Mouse (Mus musculus): ENCODE measurements around the gene Krtap2-4. TPM values are rescaled to one million over a fixed set of nuclear protein-coding genes. Genes with fewer than 3 reads are reported as not detected.
"Not testable (repeated sequence)": the region's sequence is repeated elsewhere in the genome, so short reads cannot be mapped to it uniquely, and the experiment has no call there.

Krtap2-4 gene
- polyA plus RNA-seq, 1 experiment from 2014 or later, result not detected

DNA sequence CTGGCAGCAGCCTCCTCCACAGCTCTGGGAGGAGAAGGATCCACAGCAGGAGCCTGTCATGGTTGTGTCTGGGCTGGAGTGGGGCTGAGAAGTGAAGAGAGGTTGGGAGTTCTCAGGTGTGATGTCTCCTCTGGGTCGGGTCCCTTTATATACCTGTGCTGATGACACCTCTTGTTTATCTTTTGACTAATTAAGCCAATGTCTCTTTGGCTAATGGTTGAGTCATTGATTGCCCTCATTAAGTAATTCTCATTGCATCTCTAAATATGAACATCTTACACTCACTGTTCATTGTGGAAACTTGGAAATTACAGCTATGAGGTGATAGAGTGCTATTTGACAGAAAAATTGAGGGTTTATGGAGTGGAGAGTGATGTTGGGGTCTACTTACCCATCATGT lies 11.4 kb downstream of the Krtap2-4 start, which contains the start of gene Gm11938:
Gm11938 (minus strand) TSS at position 101 of the 400 bp plus-strand sequence.
- not testable (repeated sequence) for ATAC-seq (ENCODE audit: insufficient read depth, low FRiP score, low TSS enrichment); H3K4me2 ChIP-seq (ENCODE audit: low read depth); H3K9ac ChIP-seq (ENCODE audit: low read length); H3K9me3 ChIP-seq (ENCODE audit: control insufficient read depth, low read length); H3K4me1 ChIP-seq (ENCODE audit: control insufficient read depth, insufficient read depth, low read length); H3K27me3 ChIP-seq (ENCODE audit: control insufficient read depth, insufficient read depth, low read length); H3K27ac ChIP-seq (ENCODE audit: low read depth, low read length); DNase-seq (ENCODE audit: low spot score); H3K36me3 ChIP-seq (ENCODE audit: control insufficient read depth, insufficient read depth, low read length); H3K4me3 ChIP-seq (ENCODE audit: low read depth, low read length)
- WGBS, result 69% methylated on average over 1 of the region's 1 CpGs

DNA sequence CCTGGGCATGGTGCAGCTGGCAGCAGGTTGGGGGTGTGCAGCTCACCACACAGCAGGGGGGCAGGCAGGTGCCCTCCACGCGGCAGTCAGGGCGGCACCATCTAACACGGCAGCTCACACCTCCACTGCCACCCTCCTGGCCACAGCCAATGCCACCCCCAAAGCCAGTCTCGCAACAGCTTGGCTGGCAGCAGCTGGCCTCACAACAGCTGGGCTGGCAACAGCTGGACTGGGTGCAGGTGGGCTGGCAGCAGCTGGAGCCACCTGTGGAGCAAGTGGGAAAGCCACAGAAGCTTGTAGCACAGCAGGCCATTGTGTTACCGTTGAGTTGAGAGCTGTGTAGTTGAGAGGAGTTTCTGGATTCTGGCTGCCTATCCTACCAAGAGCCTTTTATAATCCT lies 16.9 kb downstream of the Krtap2-4 start, which contains the start of gene Krtap9-3:
Krtap9-3 (minus strand) TSS at position 364 of the 400 bp plus-strand sequence.
- not testable (repeated sequence) for H3K27me3 ChIP-seq (ENCODE audit: control insufficient read depth, insufficient read depth, low read length); H3K4me3 ChIP-seq (ENCODE audit: low read depth, low read length); H3K27ac ChIP-seq (ENCODE audit: low read depth, low read length); H3K9ac ChIP-seq (ENCODE audit: low read length); DNase-seq (ENCODE audit: low spot score); ATAC-seq (ENCODE audit: insufficient read depth, low FRiP score, low TSS enrichment); H3K4me2 ChIP-seq (ENCODE audit: low read depth); H3K36me3 ChIP-seq (ENCODE audit: control insufficient read depth, insufficient read depth, low read length); H3K4me1 ChIP-seq (ENCODE audit: control insufficient read depth, insufficient read depth, low read length); H3K9me3 ChIP-seq (ENCODE audit: control insufficient read depth, low read length)
- 84% methylated on average over 6 of the region's 6 CpGs for WGBS

DNA sequence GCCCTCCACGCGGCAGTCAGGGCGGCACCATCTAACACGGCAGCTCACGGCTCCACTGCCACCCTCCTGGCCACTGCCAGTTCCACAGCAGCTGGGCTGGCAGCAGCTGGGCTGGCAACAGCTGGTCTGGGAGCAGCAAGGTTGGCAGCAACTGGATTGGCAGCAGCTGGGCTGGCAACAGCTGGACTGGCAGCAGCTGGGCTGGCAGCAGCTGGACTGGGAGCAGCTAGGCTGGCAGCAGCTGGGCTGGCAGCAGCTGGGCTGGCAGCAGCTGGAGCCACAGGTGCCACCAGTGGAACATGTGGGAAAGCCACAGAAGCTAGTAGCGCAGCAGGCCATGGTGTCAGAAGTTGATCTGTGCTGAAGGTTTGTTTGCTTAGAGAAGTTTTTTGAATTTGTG lies 23.7 kb downstream of the Krtap2-4 start, which contains the start of gene Krtap1-3:
Krtap1-3 (minus strand) TSS at position 359 of the 400 bp plus-strand sequence.
- Histone ChIP-seq H3K9me3 (ENCODE audit: control insufficient read depth, low read length) (no peaks in the 10 kb centered on the region), H3K27me3 (ENCODE audit: control insufficient read depth, insufficient read depth, low read length) (no peaks in the 10 kb centered on the region), H3K36me3 (ENCODE audit: control insufficient read depth, insufficient read depth, low read length) (no peaks in the 10 kb centered on the region), H3K27ac (ENCODE audit: low read depth, low read length) (no peak within 1 kb of the TSS), H3K4me2 (ENCODE audit: low read depth) (no peak within 1 kb of the TSS), H3K4me3 (ENCODE audit: low read depth, low read length) (no peak within 1 kb of the TSS), H3K9ac (ENCODE audit: low read length) (no peak within 1 kb of the TSS), H3K4me1 (ENCODE audit: control insufficient read depth, insufficient read depth, low read length) (no peaks in the 10 kb centered on the region)
- WGBS, result 85% methylated on average over 6 of the region's 6 CpGs
- no peak for ATAC-seq (ENCODE audit: insufficient read depth, low FRiP score, low TSS enrichment)
- DNase-seq (ENCODE audit: low spot score), result no peak

DNA sequence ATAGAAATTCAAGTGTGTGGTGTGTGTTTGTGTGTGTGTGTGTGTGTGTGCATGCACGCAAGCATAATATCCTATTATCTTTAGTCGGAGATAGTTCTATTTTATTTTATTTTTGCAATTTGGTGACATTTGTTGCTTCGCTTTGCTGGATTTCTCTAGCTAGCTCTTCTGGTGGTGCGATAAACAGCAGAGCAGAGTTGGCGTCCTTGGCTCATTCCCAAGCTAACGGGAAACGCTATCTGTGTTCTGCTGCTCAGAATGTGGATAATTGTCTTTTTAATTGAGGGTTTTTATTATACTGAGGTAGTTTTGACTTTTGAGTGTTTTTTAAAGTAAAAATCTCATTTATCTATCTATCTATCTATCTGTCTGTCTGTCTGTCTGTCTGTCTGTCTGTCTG lies 29.6 kb downstream of the Krtap2-4 start:
- H3K4me2 ChIP-seq (ENCODE audit: low read depth), result no peak overlapping the region
- no peaks in the 10 kb centered on the region for H3K36me3 ChIP-seq (ENCODE audit: control insufficient read depth, insufficient read depth, low read length)
- DNase-seq (ENCODE audit: low spot score), result no peak
- H3K9ac ChIP-seq (ENCODE audit: low read length), result no peak overlapping the region
- H3K4me3 ChIP-seq (ENCODE audit: low read depth, low read length), result no peak overlapping the region
- WGBS, result 97% methylated on average over 7 of the region's 7 CpGs
- no peaks in the 10 kb centered on the region for H3K27me3 ChIP-seq (ENCODE audit: control insufficient read depth, insufficient read depth, low read length)
- no peak overlapping the region for H3K27ac ChIP-seq (ENCODE audit: low read depth, low read length)
- no peaks in the 10 kb centered on the region for H3K9me3 ChIP-seq (ENCODE audit: control insufficient read depth, low read length)
- ATAC-seq (ENCODE audit: insufficient read depth, low FRiP score, low TSS enrichment), result no peak
- H3K4me1 ChIP-seq (ENCODE audit: control insufficient read depth, insufficient read depth, low read length), result no peaks in the 10 kb centered on the region

DNA sequence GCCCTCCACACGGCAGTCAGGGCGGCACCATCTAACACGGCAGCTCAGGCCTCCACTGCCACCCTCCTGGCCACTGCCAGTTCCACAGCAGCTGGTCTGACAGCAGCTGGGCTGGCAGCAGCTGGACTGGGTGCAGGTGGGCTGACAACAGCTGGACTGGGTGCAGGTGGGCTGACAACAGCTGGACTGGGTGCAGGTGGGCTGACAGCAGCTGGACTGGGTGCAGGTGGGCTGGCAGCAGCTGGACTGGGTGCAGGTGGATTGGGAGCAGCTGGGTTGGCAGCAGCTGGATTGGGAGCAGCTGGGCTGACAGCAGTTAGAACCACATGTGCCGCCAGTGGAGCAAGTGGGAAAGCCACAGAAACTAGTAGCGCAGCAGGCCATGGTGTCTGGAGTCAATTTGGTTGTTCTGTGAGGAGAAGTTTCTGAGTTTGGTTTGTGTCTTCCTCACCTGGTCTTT lies 31.4 kb downstream of the Krtap2-4 start, which contains the start of gene Krtap1-4:
Krtap1-4 (minus strand) TSS at position 410 of the 460 bp plus-strand sequence.
- ATAC-seq (ENCODE audit: insufficient read depth, low FRiP score, low TSS enrichment), result no peak

DNA sequence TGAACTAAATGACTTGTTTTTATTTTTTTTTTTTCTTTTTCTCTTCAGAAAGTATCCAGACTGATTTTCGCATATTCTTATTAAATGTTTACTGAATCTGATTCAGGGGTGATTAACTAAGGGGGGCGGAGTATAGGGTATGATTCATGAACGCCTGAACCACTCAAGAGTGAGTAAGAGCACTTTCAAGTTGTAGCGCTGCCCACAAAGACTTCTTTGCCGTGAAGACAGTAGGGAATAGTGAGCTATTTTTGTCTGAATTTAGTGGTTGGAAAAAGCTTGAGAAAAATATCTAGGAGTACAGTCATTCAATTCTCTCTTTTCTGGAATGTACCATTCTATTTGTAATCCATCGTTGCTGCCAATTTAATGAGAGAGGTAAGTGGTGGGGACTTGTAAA lies 33.1 kb downstream of the Krtap2-4 start:
- Histone ChIP-seq H3K4me3 (ENCODE audit: low read depth, low read length) (no peak overlapping the region), H3K9me3 (ENCODE audit: control insufficient read depth, low read length) (no peaks in the 10 kb centered on the region), H3K27me3 (ENCODE audit: control insufficient read depth, insufficient read depth, low read length) (no peaks in the 10 kb centered on the region), H3K4me2 (ENCODE audit: low read depth) (no peak overlapping the region), H3K27ac (ENCODE audit: low read depth, low read length) (no peak overlapping the region), H3K36me3 (ENCODE audit: control insufficient read depth, insufficient read depth, low read length) (no peaks in the 10 kb centered on the region), H3K9ac (ENCODE audit: low read length) (no peak overlapping the region), H3K4me1 (ENCODE audit: control insufficient read depth, insufficient read depth, low read length) (no peaks in the 10 kb centered on the region)
- no peak for DNase-seq (ENCODE audit: low spot score)
- WGBS, result 85% methylated on average over 6 of the region's 6 CpGs
- no peak for ATAC-seq (ENCODE audit: insufficient read depth, low FRiP score, low TSS enrichment)

More for the DNA sequence above, 31.4 kb downstream of the Krtap2-4 start, which contains the start of gene Krtap1-4:
- Histone ChIP-seq H3K36me3 (ENCODE audit: control insufficient read depth, insufficient read depth, low read length) (no peaks in the 10 kb centered on the region), H3K9ac (ENCODE audit: low read length) (no peak within 1 kb of the TSS), H3K9me3 (ENCODE audit: control insufficient read depth, low read length) (no peaks in the 10 kb centered on the region), H3K27me3 (ENCODE audit: control insufficient read depth, insufficient read depth, low read length) (no peaks in the 10 kb centered on the region), H3K4me1 (ENCODE audit: control insufficient read depth, insufficient read depth, low read length) (no peaks in the 10 kb centered on the region), H3K4me3 (ENCODE audit: low read depth, low read length) (no peak within 1 kb of the TSS), H3K4me2 (ENCODE audit: low read depth) (no peak within 1 kb of the TSS), H3K27ac (ENCODE audit: low read depth, low read length) (no peak within 1 kb of the TSS)
- no peak for DNase-seq (ENCODE audit: low spot score)
- 78% methylated on average over 5 of the region's 5 CpGs for whole genome bisulfite sequencing

DNA sequence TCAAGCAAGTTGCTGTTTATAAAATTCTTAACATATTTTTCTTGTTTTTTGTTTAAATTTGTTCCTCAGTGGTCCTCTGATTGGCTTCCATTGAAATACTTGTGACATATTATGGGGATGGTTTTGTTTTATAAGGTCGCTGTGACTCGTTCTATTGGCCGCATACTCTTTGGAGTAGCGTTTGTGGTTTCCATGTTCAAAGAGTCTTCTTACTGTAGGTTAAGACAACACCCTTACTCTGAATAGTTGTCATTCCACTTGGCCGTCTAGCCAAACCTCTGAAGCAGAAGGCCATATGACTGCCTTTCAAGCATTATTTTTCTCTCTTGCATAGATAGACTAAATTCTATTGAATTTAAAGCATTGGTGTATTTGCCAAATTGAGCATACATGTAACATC lies 33.6 kb downstream of the Krtap2-4 start:
- Histone ChIP-seq H3K27me3 (ENCODE audit: control insufficient read depth, insufficient read depth, low read length) (no peaks in the 10 kb centered on the region), H3K9ac (ENCODE audit: low read length) (no peak overlapping the region), H3K4me2 (ENCODE audit: low read depth) (no peak overlapping the region), H3K36me3 (ENCODE audit: control insufficient read depth, insufficient read depth, low read length) (no peaks in the 10 kb centered on the region), H3K4me1 (ENCODE audit: control insufficient read depth, insufficient read depth, low read length) (no peaks in the 10 kb centered on the region), H3K4me3 (ENCODE audit: low read depth, low read length) (no peak overlapping the region), H3K9me3 (ENCODE audit: control insufficient read depth, low read length) (no peaks in the 10 kb centered on the region), H3K27ac (ENCODE audit: low read depth, low read length) (no peak overlapping the region)
- DNase-seq (ENCODE audit: low spot score), result no peak
- WGBS, result 92% methylated on average over 5 of the region's 5 CpGs
- no peak for ATAC-seq (ENCODE audit: insufficient read depth, low FRiP score, low TSS enrichment)

DNA sequence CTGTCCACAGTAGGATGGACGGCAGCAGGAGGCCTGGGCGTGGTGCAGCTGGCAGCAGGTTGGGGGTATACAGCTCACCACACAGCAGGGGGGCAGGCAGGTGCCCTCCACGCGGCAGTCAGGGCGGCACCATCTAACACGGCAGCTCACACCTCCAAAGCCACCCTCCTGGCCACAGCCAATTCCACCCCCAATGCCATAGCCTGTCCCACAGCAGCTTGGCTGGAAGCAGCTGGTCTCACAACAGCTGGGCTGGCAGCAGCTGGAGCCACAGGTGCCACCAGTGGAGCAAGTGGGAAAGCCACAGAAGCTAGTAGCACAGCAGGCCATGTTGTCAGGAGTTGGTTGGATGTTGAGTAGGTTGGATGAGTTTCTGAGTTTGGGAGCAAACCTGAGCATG lies 34.0 kb downstream of the Krtap2-4 start, which contains the start of gene Krtap1-5:
Krtap1-5 (minus strand) TSS at position 381 of the 400 bp plus-strand sequence.
- Histone ChIP-seq H3K36me3 (ENCODE audit: control insufficient read depth, insufficient read depth, low read length) (no peaks in the 10 kb centered on the region), H3K9me3 (ENCODE audit: control insufficient read depth, low read length) (no peaks in the 10 kb centered on the region), H3K4me3 (ENCODE audit: low read depth, low read length) (no peak within 1 kb of the TSS), H3K4me1 (ENCODE audit: control insufficient read depth, insufficient read depth, low read length) (no peaks in the 10 kb centered on the region), H3K27ac (ENCODE audit: low read depth, low read length) (no peak within 1 kb of the TSS), H3K4me2 (ENCODE audit: low read depth) (no peak within 1 kb of the TSS), H3K27me3 (ENCODE audit: control insufficient read depth, insufficient read depth, low read length) (no peaks in the 10 kb centered on the region), H3K9ac (ENCODE audit: low read length) (no peak within 1 kb of the TSS)
- 84% methylated on average over 6 of the region's 6 CpGs for WGBS
- ATAC-seq (ENCODE audit: insufficient read depth, low FRiP score, low TSS enrichment) (no peak), DNase-seq (ENCODE audit: low spot score) (no peak)

DNA sequence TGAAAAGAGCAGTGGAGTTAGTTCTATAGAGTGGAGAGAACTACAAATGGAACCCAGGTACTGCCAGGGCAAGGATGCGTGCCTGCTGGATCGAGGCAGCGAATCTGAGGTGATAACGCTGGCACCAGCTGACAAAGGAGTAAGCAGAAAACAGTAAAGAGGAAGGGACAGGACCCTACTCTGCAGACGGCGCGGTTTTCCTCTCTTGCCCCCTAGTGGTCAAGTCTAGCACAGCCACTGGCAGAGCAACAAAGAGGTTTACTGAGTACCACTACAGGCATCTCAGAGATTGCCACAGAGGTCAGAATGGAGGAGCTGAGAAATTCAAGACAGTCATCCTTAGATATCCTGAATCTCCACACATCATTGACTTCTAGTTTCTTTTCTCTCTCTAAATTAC lies 40.5 kb downstream of the Krtap2-4 start:
- no peaks in the 10 kb centered on the region for H3K4me1 ChIP-seq (ENCODE audit: control insufficient read depth, insufficient read depth, low read length)
- DNase-seq (ENCODE audit: low spot score), result peak; percentile 83
- H3K36me3 ChIP-seq (ENCODE audit: control insufficient read depth, insufficient read depth, low read length), result no peaks in the 10 kb centered on the region
- H3K9me3 ChIP-seq (ENCODE audit: control insufficient read depth, low read length), result no peaks in the 10 kb centered on the region
- ATAC-seq (ENCODE audit: insufficient read depth, low FRiP score, low TSS enrichment), result peak; percentile 72; the same call in 1 of the 2 replicates
- H3K27me3 ChIP-seq (ENCODE audit: control insufficient read depth, insufficient read depth, low read length), result no peaks in the 10 kb centered on the region
- H3K4me3 ChIP-seq (ENCODE audit: low read depth, low read length), result no peak overlapping the region
- WGBS, result 8% methylated on average over 7 of the region's 7 CpGs
- H3K27ac ChIP-seq (ENCODE audit: low read depth, low read length), result no peak overlapping the region
- H3K4me2 ChIP-seq (ENCODE audit: low read depth), result peak overlapping the region; percentile 15; the same call in 1 of the 2 replicates
- H3K9ac ChIP-seq (ENCODE audit: low read length), result no peak overlapping the region

Data from neural tube, embryonic 11.5 days (tissue).